Mouse (Mus musculus): ENCODE measurements around the gene Btg1. TPM values are rescaled to one million over a fixed set of nuclear protein-coding genes. Genes with fewer than 3 reads are reported as not detected.

Btg1 gene
- polyA plus RNA-seq (2017; shearing (Covaris generic)): 2,098 TPM

GRCm38 (mm10) chr10:96616709-96617116 lies at the start of gene Btg1:
TSS of gene Btg1 (plus strand) at chr10:96617006.

